Mouse (Mus musculus) thymus, adult 2 months (tissue): Measurements from ENCODE around the gene Tmem132c. TPM values are rescaled to one million over a fixed set of nuclear protein-coding genes. Genes with fewer than 3 reads are reported as not detected.

Source experiments
- DNase-seq: peaks from one replicate; pipeline ENCODE4 v3.0.0; 2021
- H3K27ac ChIP-seq: fragments of 200-500 bp; 2 replicates; pipeline ENCODE4 v1.5.1; 2012; ENCODE audit warnings: low read length, control low read depth; ENCODE audit not compliant: control insufficient read depth, insufficient read depth
- H3K27me3 ChIP-seq: fragments of 200-500 bp; 2 replicates; pipeline ENCODE4 v1.6.1; 2012; ENCODE audit warnings: mild to moderate bottlenecking, low read length, moderate library complexity, mixed read lengths; ENCODE audit not compliant: control insufficient read depth, insufficient read depth
- H3K36me3 ChIP-seq: fragments of 200-500 bp; 2 replicates; pipeline ENCODE4 v1.6.1; 2012; ENCODE audit warnings: mild to moderate bottlenecking, low read length, moderate library complexity; ENCODE audit not compliant: control insufficient read depth, insufficient read depth
- H3K4me1 ChIP-seq: fragments of 200-500 bp; replicated peaks from 2 replicates; pipeline ENCODE4 v1.6.1; 2012; ENCODE audit warnings: low read length; ENCODE audit not compliant: control insufficient read depth, insufficient read depth
- H3K4me3 ChIP-seq: fragments of 200-500 bp; 2 replicates; pipeline ENCODE4 v1.5.1; 2012; ENCODE audit warnings: mild to moderate bottlenecking, low read length, control low read depth, moderate library complexity; ENCODE audit not compliant: control insufficient read depth, insufficient read depth
- CTCF ChIP-seq: fragments of 200-500 bp; IDR thresholded peaks from 2 replicates; pipeline ENCODE4 v1.5.1; 2012; ENCODE audit warnings: mild to moderate bottlenecking, control low read depth, low read length, moderate library complexity, borderline replicate concordance; ENCODE audit not compliant: control insufficient read depth, poor library complexity, insufficient read depth; ENCODE audit errors: extremely low read depth
- POLR2A ChIP-seq: fragments of 200-500 bp; IDR thresholded peaks from 2 replicates; pipeline ENCODE4 v1.6.1; 2012; ENCODE audit warnings: mild to moderate bottlenecking, low read length, control low read depth, moderate library complexity; ENCODE audit not compliant: control insufficient read depth, poor library complexity, insufficient read depth; ENCODE audit errors: extremely low read depth
- WGBS: fragments of 180-500 bp; shearing (Covaris S2); methylation state at CpG from one replicate; pipeline ENCODE4 v1.1.7; 2018; 5-methylcytosine and 5-hydroxymethylcytosine counted together
- polyA plus RNA-seq: library from polyadenylated mRNA; depleted of rRNA; stranded (reverse); fragments of >200 nt; gene quantifications from 2 replicates; pipeline ENCODE4 v1.2.3, GENCODE M21; 2012

Tmem132c gene
- polyA plus RNA-seq, 1 experiment: 1.5 TPM

- no peaks in the 10 kb centered on the region for H3K36me3 ChIP-seq
- no peak for DNase-seq
- H3K4me3 ChIP-seq: no peak overlapping the region
- no peaks in the 10 kb centered on the region for H3K27me3 ChIP-seq
- WGBS: 18% methylated on average over 14 of the region's 14 CpGs
- no peaks in the 10 kb centered on the region for H3K4me1 ChIP-seq
- H3K27ac ChIP-seq: no peak overlapping the region
- TF ChIP-seq CTCF (no peak), POLR2A (no peak)
Measured at GRCm38 (mm10) chr5:127227929-127228595, 13.5 kb upstream of the Tmem132c start.

GRCm38 (mm10) chr5:127234715-127235114, 6.9 kb upstream of the Tmem132c start:
- DNase-seq: no peak
- H3K27ac ChIP-seq: no peak overlapping the region
- no peak overlapping the region for H3K4me3 ChIP-seq
- H3K4me1 ChIP-seq: no peaks in the 10 kb centered on the region
- 12% methylated on average over 7 of the region's 7 CpGs for WGBS
- TF ChIP-seq CTCF (no peak), POLR2A (no peak)
- no peaks in the 10 kb centered on the region for H3K36me3 ChIP-seq
- no peaks in the 10 kb centered on the region for H3K27me3 ChIP-seq

GRCm38 (mm10) chr5:127235203-127235602, 6.4 kb upstream of the Tmem132c start:
- 12% methylated on average over 11 of the region's 11 CpGs for WGBS
- TF ChIP-seq POLR2A (no peak), CTCF (peak; percentile 46; the same call in 1 of the 2 replicates)
- H3K36me3 ChIP-seq: no peaks in the 10 kb centered on the region
- H3K4me3 ChIP-seq: no peak overlapping the region
- H3K4me1 ChIP-seq: no peaks in the 10 kb centered on the region
- H3K27ac ChIP-seq: no peak overlapping the region
- DNase-seq: no peak
- H3K27me3 ChIP-seq: no peaks in the 10 kb centered on the region

- peaks cover 5% of the 10 kb centered on the region; the same call in 1 of the 2 replicates for H3K27me3 ChIP-seq
- H3K27ac ChIP-seq: no peak overlapping the region
- DNase-seq: no peak
- WGBS: 57% methylated on average over 7 of the region's 7 CpGs
- H3K36me3 ChIP-seq: no peaks in the 10 kb centered on the region
- no peak overlapping the region for H3K4me3 ChIP-seq
- no peaks in the 10 kb centered on the region for H3K4me1 ChIP-seq
- TF ChIP-seq POLR2A: no peak
- no peak for TF ChIP-seq CTCF
Measured at GRCm38 (mm10) chr5:127239706-127240105, 1.9 kb upstream of the Tmem132c start.

- Histone ChIP-seq H3K4me1 (no peaks in the 10 kb centered on the region), H3K4me3 (no peak overlapping the region), H3K36me3 (no peaks in the 10 kb centered on the region), H3K27ac (no peak overlapping the region), H3K27me3 (peaks cover 5% of the 10 kb centered on the region; the same call in 1 of the 2 replicates)
- no peak for TF ChIP-seq POLR2A
- 33% methylated on average over 4 of the region's 4 CpGs for WGBS
- DNase-seq: no peak
Measured at GRCm38 (mm10) chr5:127240646-127241045, 962 bp upstream of the Tmem132c start.

GRCm38 (mm10) chr5:127241925-127242762, 536 bp downstream of the Tmem132c start:
- TF ChIP-seq CTCF: no peak
- TF ChIP-seq POLR2A: no peak
- H3K36me3 ChIP-seq: no peaks in the 10 kb centered on the region
- WGBS: 5% methylated on average over 72 of the region's 73 CpGs
- no peak overlapping the region for H3K27ac ChIP-seq
- no peak for DNase-seq
- peaks cover 5% of the 10 kb centered on the region; the same call in 1 of the 2 replicates for H3K27me3 ChIP-seq
- H3K4me3 ChIP-seq: no peak overlapping the region
- H3K4me1 ChIP-seq: no peaks in the 10 kb centered on the region
